Mouse (Mus musculus): ENCODE data around the gene Gm21987. TPM values are rescaled to one million over a fixed set of nuclear protein-coding genes. Genes with fewer than 3 reads are reported as not detected.

Gm21987 gene
- total RNA-seq, 2 experiments from 2014 or later, result not detected

DNA sequence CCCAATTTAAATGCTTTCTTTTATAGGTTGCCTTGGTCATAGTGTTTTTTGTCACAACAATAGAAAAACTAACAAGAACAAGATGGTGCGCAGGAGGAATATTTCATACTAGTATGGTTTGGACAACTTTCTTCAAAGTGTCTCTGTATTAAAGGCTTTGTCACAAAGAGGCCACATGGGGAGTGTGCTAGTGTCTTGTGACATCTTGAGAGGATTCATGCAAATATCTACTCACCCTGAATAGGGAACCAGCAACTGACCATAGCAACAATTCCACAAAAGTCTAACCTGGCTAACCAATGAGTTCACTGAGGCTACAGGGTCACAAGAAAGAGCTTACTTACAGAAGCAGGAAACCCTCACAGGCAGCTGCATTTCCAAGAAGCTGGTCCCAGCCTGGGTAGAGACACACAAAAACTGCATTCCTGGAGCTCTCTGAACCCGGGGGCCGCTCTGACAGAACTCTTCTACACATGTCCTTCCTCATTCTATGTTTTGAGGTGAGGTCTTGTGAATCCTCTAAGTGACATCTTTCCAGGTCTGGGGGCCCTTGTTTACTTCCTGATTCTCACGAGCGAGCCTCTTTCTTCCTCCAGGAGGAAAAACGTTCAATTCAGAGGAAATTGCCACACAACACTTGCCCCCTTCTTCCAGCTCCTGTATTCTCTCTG is 48.4 kb downstream of the Gm21987 start:
- Histone ChIP-seq H3K4me3 (no peak overlapping the region), H3K27ac (no peak overlapping the region)
- DNase-seq (ENCODE audit: low spot score in 2 of 2), result no peak
- TF ChIP-seq CTCF (conservative IDR thresholded peaks at IDR 0.05), result no peak

- H3K4me3 ChIP-seq, result no peak overlapping the region
- DNase-seq (ENCODE audit: low spot score in 2 of 2), result no peak
- TF ChIP-seq CTCF (conservative IDR thresholded peaks at IDR 0.05), result no peak
- no peak overlapping the region for H3K27ac ChIP-seq
These were observed 49.3 kb downstream of the Gm21987 start for GRCm38 (mm10) chr16:38396155-38396554.

DNA sequence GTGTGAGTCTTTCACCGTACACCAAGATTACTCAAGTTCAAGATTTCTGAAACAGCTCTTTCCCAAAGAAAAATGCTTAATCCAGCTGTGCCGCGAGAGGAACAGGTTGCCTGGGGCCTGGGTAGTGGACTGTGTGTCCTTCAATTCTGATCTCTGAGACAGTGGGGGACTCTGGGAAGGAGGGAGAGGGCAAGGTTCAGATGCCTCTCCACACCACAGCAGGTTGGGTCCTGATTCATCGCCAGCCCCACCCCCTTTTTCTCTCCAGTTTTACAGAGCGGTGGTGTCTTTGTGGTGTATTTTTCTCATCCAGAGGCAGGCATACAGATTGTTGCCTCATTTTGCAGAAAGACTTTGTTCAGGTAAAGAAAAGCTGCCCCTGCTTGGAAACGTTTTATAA is 51.4 kb downstream of the Gm21987 start:
- no peak for TF ChIP-seq CTCF (conservative IDR thresholded peaks at IDR 0.05)
- Histone ChIP-seq H3K27ac (no peak overlapping the region), H3K4me3 (no peak overlapping the region)
- DNase-seq (ENCODE audit: low spot score in 2 of 2), result no peak

- no peak for TF ChIP-seq CTCF (conservative IDR thresholded peaks at IDR 0.05)
- Histone ChIP-seq H3K4me3 (no peak overlapping the region), H3K27ac (peak overlapping the region; percentile 71; the same call in 1 of the 2 replicates)
- no peak for DNase-seq (ENCODE audit: low spot score in 2 of 2)
These were observed 52.2 kb downstream of the Gm21987 start for GRCm38 (mm10) chr16:38399076-38399475.

DNA sequence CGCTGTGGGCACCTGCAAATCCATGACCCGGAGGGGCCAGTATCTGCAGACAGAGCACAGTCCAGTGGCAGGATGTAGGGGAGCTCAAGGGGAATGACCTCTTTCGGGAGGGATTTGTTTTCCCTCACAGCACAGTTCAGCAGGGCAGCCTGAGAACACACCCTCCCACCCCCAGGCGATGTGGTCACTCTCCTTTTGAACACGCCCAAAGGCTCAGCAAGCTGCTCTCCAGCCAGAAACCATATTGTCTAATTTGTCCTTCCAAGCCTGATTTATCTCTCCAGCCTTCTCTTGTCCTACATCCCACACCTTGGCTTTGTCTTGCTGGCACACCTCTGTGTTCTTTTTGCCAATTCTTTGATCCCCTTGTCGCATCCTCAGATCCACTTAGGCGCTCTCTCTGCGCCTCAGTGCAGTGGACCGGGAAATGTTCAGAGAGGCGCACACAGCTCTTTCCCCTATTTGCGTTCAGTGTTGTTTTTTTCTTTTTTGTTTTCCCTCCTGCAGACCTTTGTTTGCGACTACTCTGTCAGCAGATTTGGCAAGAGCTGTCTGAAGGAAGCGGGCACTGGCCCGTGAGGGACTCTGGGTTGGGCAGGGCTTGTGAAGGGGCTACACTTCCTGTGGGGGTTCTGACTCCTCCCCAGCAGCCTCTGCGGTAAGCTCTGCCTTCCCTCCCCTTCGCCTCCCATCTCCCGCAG is 52.8 kb downstream of the Gm21987 start:
- H3K4me3 ChIP-seq, result peak overlapping the region; percentile 48
- TF ChIP-seq CTCF (conservative IDR thresholded peaks at IDR 0.05), result no peak
- H3K27ac ChIP-seq, result peak overlapping the region; percentile 71
- DNase-seq (ENCODE audit: low spot score in 2 of 2), result peak; percentile 8 to 38

DNA sequence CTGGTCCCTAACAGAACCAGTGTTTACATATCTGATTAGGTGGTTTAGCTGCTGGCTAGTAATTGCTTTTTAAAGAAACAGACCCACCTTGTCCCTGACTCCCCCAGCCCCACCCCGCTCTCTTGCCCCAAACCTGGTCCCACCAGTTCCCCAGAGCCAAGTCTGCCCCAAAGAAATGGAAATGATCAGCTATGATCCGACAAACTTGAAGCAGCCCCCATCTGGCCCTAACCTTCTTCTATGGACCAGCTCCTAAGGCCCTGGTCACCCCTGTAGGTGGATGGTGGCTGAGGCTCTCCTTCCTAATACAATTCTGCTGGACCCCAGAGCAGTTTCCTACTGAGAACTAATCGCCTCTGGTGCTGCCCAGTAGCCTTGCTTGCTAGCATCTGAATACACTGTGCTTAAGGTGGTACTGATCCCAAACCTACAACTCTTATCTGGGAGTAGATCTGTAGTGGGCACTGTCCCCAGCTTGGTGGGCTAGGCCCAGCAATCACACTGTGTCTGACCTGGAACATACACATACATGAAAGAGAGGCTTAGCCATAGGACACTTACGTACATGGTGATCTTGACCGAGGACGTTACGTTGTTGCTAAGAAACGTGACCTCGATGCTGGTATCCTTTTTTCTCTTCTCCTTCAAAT is 53.6 kb downstream of the Gm21987 start:
- H3K27ac ChIP-seq, result peak overlapping the region; percentile 71
- peak overlapping the region; percentile 48 for H3K4me3 ChIP-seq
- no peak for TF ChIP-seq CTCF (conservative IDR thresholded peaks at IDR 0.05)
- DNase-seq (ENCODE audit: low spot score in 2 of 2), result no peak

DNA sequence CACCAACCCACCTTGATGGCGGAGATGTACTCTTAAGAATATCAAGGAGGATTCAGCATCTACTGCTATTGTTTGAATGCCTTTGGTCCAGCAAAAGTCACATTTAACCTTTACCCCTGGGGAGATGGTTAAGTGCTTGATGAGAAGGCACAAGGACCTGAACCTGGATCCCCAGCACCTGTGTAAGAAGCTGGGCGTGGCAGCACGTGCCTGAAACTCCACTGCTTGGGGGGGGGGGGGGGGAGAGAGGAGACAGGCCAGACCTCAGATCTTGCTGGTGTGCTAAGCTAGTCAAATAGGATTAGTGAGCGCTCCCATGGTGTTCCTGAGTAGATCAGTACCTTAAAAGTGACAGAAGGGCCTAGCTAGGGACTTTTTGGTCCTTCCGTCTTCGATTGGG is 54.6 kb downstream of the Gm21987 start:
- no peak for TF ChIP-seq CTCF (conservative IDR thresholded peaks at IDR 0.05)
- no peak for DNase-seq (ENCODE audit: low spot score in 2 of 2)
- Histone ChIP-seq H3K4me3 (no peak overlapping the region), H3K27ac (no peak overlapping the region)

DNA sequence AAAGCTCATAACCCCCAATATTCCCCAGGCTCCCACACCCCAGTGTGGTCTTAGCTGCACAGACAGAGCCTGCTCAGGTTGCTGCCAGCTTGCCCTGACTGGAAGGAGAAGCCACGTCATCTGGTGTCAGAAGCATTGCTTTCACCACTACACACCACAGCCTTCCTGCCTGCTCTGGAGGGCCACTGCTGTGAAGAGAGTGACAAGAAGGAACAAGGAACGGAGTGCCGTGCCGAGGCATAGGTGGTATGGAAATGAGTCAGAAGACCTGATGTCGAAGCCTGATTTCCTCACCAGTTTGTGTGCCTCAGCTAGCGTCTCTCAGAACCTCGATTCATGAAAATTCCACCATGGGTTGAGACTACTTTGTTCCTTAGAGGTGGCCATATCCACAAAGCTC is 56.8 kb downstream of the Gm21987 start:
- TF ChIP-seq CTCF (conservative IDR thresholded peaks at IDR 0.05), result no peak
- DNase-seq (ENCODE audit: low spot score in 2 of 2), result no peak
- Histone ChIP-seq H3K4me3 (no peak overlapping the region), H3K27ac (no peak overlapping the region)

DNA sequence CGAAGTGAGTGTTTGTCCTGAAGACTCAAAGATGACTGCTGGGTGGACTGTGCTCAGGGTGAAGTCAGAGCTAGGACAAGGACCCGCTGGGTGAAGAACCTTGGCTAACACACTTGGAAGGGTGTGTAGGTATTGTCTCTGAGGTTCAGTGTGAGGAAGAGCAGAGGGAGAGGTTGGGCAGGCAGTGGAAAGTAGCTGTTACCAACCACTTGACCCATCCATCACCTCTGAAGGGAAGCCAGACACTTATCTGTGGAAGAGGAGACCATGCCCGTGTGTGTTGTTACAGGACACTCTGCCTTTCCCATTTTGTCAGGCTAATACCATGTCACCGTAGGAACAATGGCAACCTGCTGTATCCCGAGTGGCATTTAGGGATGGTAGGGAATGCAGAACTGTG is 59.5 kb downstream of the Gm21987 start:
- no peak for DNase-seq (ENCODE audit: low spot score in 2 of 2)
- Histone ChIP-seq H3K27ac (no peak overlapping the region), H3K4me3 (no peak overlapping the region)
- no peak for TF ChIP-seq CTCF (conservative IDR thresholded peaks at IDR 0.05)

DNA sequence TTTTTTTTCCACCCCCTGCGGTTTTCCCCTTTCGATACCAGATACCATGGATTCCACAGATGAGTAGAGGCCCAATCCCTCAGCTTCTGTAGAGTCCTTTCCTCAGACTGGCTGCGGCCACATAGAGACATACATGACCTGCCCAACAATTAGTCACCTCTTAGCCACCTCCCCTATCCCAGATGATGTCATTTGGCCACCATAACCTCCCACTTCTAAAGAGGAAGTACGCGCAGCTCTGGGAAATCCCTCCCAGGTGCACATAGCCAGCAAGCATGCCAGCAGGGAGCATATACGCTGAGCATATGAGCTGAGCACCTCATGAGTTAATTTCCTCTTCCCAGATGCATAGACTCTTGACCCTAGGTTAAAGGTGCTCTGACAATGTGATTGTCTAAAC is 59.9 kb downstream of the Gm21987 start:
- DNase-seq (ENCODE audit: low spot score in 2 of 2), result no peak
- Histone ChIP-seq H3K4me3 (no peak overlapping the region), H3K27ac (no peak overlapping the region)
- TF ChIP-seq CTCF (conservative IDR thresholded peaks at IDR 0.05), result no peak

DNA sequence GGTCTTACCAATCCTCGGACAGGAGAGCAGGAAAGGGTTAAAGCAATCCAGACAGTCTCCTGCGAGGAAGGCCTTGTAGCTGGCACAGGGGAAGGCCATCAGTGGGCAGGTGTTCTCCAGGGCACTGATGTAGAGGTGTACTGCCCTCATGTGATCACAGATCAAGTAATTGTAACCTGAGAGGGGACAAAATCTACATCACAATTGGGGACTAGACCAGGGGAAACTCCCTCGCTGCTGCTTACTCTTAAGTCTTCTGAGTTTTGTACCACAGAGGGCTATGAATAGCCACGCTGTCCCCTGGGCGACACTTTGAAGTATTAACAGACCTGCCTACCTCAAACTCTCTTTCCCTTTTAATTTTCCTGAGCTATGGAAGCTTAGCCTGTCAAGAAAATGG is 60.7 kb downstream of the Gm21987 start:
- no peak for DNase-seq (ENCODE audit: low spot score in 2 of 2)
- Histone ChIP-seq H3K27ac (no peak overlapping the region), H3K4me3 (no peak overlapping the region)
- TF ChIP-seq CTCF (conservative IDR thresholded peaks at IDR 0.05), result no peak

GRCm38 (mm10) chr16:38408416-38408815 is 61.6 kb downstream of the Gm21987 start:
- no peak for TF ChIP-seq CTCF (conservative IDR thresholded peaks at IDR 0.05)
- DNase-seq (ENCODE audit: low spot score in 2 of 2), result no peak

More at GRCm38 (mm10) chr16:38408416-38408815, 61.6 kb downstream of the Gm21987 start:
- H3K27ac ChIP-seq, result no peak overlapping the region
- H3K4me3 ChIP-seq, result no peak overlapping the region

Other genes starting within 250 kb of the Gm21987 start
- gene Nr1i2, start 52.2 kb upstream of the Gm21987 start, total RNA-seq (2021), result not detected
- 1 to 10 TPM; 1.1 to 1.3 TPM for gene Maats1, start 4.9 kb upstream of the Gm21987 start, total RNA-seq (2021)
- gene Cox17, start within 50 bp of the Gm21987 start, total RNA-seq (2021), result 100 to 1,000 TPM; 123 to 126 TPM
- gene Popdc2, start 15.2 kb downstream of the Gm21987 start, total RNA-seq (2021), result under 1 TPM; 0.44 to 0.49 TPM
- gene Pla1a, start 86.1 kb downstream of the Gm21987 start, total RNA-seq (2021), result under 1 TPM; 0.76 to 0.97 TPM
- 10 to 100 TPM; 55.4 to 55.5 TPM for gene Adprh, start 105.7 kb downstream of the Gm21987 start, total RNA-seq (2021)
- gene Cd80, start 108.5 kb downstream of the Gm21987 start, total RNA-seq (2021), result under 1 TPM; 0.15 to 0.69 TPM
- gene Timmdc1, start 175.6 kb downstream of the Gm21987 start, total RNA-seq (2021), result 10 to 100 TPM; 28.4 to 30.9 TPM
- 10 to 100 TPM; 49.3 to 52.3 TPM for gene Poglut1, start 203.2 kb downstream of the Gm21987 start, total RNA-seq (2021)
- 10 to 100 TPM; 20.4 to 23.2 TPM for gene Tmem39a, start 211.7 kb downstream of the Gm21987 start, total RNA-seq (2021)